Mouse (Mus musculus) limb, embryonic 14.5 days (tissue): ENCODE measurements around the gene Tmem91. TPM values are rescaled to one million over a fixed set of nuclear protein-coding genes. Genes with fewer than 3 reads are reported as not detected.

Experiments used
- ATAC-seq: fragments of 200-750 bp; cut with Nextera tagmentation; 2 replicates; pipeline ENCODE4 v1.8.0; 2017; ENCODE audit warnings: low read depth, moderate number of reproducible peaks, moderate TSS enrichment; ENCODE audit not compliant: low FRiP score
- DNase-seq: peaks from one replicate; pipeline ENCODE4 v3.0.0-alpha.2; 2015; ENCODE audit warnings: low spot score
- H3K27ac ChIP-seq: fragments of 300-500 bp; sonication (generic); replicated peaks from 2 replicates; pipeline ENCODE4 v1.5.1; 2014; ENCODE audit warnings: low read depth, mild to moderate bottlenecking, low read length, moderate library complexity, mixed read lengths
- H3K27me3 ChIP-seq: fragments of 300-500 bp; sonication (generic); 2 replicates; pipeline ENCODE4 v1.6.1; 2014; ENCODE audit warnings: low read length, mixed read lengths; ENCODE audit not compliant: control insufficient read depth, insufficient read depth
- H3K36me3 ChIP-seq: fragments of 300-500 bp; sonication (generic); 2 replicates; pipeline ENCODE4 v1.6.1; 2014; ENCODE audit warnings: mild to moderate bottlenecking, low read length, moderate library complexity, mixed read lengths; ENCODE audit not compliant: control insufficient read depth, insufficient read depth
- H3K4me1 ChIP-seq: fragments of 300-500 bp; sonication (generic); 2 replicates; pipeline ENCODE4 v1.6.1; 2014; ENCODE audit warnings: antibody characterized with exemption, low read length, mixed read lengths; ENCODE audit not compliant: control insufficient read depth, insufficient read depth
- H3K4me2 ChIP-seq: fragments of 300-500 bp; sonication (generic); replicated peaks from 2 replicates; pipeline ENCODE4 v1.6.1; 2014; ENCODE audit warnings: low read depth, mild to moderate bottlenecking, low read length, moderate library complexity; ENCODE audit not compliant: severe bottlenecking
- H3K4me3 ChIP-seq: fragments of 300-500 bp; sonication (generic); replicated peaks from 2 replicates; pipeline ENCODE4 v1.5.1; 2014; ENCODE audit warnings: low read length
- H3K9ac ChIP-seq: fragments of 300-500 bp; sonication (generic); 2 replicates; pipeline ENCODE4 v1.6.1; 2014; ENCODE audit warnings: mild to moderate bottlenecking, low read depth, low read length, moderate library complexity; ENCODE audit not compliant: severe bottlenecking
- H3K9me3 ChIP-seq: fragments of 300-500 bp; sonication (generic); 2 replicates; pipeline ENCODE4 v1.6.1; 2016; ENCODE audit warnings: low read length; ENCODE audit not compliant: control insufficient read depth
- POLR2A ChIP-seq: fragments of 200-500 bp; IDR thresholded peaks from 2 replicates; pipeline ENCODE4 v1.8.0; 2012; ENCODE audit warnings: inconsistent platforms, mild to moderate bottlenecking, moderate library complexity, borderline replicate concordance; ENCODE audit not compliant: insufficient read depth, insufficient read length; ENCODE audit errors: extremely low read depth
- WGBS: fragments of 180-500 bp; shearing (Covaris S2); extraction: QIAGEN DNeasy Blood & Tissue Kit; methylation state at CpG from one replicate; pipeline ENCODE4 v1.1.7; 2014; 5-methylcytosine and 5-hydroxymethylcytosine counted together
- polyA plus RNA-seq, 2 experiments: library from polyadenylated mRNA; depleted of rRNA in 1 of 2; stranded (reverse) in 1 of 2; unstranded in 1 of 2; fragments of >200 nt; fragmentation: Nextera tagmentation in 1 of 2; extraction: Ambion mirVana in 1 of 2; gene quantifications; 2 replicates each; pipeline versions ENCODE4 v1.2.1 to v1.2.3; 2012 to 2014

Tmem91 gene
- polyA plus RNA-seq, 2 experiments = 1.7 to 3.2 TPM

DNA sequence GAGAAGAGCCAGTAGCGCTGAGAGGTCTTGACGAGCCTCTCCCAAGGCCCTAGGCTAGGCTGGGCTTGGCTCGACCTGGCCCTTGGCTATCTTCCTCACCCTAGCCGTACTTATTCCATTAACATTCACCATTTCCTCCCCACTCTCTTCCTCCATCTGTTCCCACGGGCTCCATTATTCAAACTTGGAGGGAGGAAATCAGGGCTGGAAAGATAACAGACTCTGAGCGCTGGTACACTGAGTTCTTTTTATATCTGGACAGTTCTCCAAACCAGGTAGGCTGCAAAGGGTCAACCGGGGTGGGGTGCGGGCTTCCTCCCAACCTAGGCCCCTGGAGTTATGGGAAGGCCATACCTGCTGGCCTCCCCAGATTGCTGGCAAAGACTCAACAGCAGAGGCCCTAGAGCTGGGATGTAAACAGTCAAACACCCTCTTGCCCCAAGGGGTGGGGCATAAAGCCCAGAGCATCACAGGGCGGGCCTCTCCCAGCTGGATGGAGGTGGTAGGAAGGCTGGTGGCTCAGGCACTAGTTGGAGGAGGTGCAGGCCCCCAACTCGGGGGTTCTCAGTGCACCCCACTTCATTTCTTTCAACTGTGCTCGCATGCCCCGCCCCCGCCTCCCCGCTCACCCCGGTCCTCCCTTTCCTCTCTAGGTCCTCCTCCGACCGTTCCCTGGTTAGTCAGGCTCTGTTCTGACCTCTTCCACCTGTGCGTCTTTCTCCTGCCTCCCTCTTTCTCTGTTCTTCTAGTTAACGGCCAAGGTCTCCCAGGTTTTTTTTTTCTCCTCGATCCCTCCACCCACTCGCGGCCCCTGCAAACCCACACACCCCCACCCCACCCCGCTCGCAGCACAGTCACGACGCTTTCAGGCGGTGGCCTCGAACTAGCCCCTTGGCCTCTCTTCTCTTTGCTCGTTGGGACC, 48.2 kb downstream of the Tmem91 start, which contains the start of gene B3gnt8:
TSS of gene B3gnt8 (plus strand) at position 146 of the 922 bp plus-strand sequence.
- TF ChIP-seq POLR2A = no peak
- ATAC-seq (no peak), DNase-seq (no peak)
- Histone ChIP-seq H3K9me3 (no peaks in the 10 kb centered on the region), H3K36me3 (peaks cover 49% of the 10 kb centered on the region), H3K27ac (no peak within 1 kb of the TSS), H3K4me2 (peak within 1 kb of the TSS; percentile 65), H3K9ac (peak within 1 kb of the TSS; percentile 53), H3K4me3 (peak within 1 kb of the TSS; percentile 38), H3K4me1 (peaks cover 11% of the 10 kb centered on the region), H3K27me3 (no peaks in the 10 kb centered on the region)
- WGBS = 22% methylated on average over 24 of the region's 29 CpGs

DNA sequence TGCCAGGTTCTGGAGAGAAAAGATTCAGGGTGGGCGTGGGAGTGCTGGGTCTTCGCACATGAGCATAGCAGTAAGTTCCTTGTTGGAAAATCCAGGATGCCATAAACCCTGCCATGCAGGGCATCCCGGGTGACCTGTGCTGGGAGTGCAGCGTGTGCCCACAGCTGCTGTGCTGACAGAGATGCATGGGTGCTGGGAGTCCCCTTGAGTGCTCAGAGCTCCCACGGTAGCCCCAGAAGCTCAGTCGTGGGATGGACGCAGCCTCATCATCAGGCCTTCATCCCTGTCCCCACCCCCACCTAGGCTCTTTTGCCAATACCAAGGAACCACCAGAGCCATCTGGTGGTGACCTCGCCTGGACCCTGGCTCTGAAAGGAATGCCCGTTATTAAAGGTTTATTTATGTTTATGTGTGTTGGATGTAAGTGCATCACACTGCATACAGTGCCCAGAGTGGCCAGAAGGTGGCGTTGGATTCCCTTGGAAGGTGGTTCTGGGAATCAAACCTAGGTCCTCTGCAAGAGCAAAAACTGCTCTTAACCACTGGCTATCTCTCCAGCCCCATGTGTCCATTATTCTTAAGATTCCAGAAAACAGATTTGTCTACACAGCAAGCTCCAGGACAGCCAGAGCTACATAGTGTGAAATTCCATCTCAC, 49.2 kb downstream of the Tmem91 start:
- no peak for TF ChIP-seq POLR2A
- Histone ChIP-seq H3K9me3 (no peaks in the 10 kb centered on the region), H3K4me3 (no peak overlapping the region), H3K4me1 (peaks cover 11% of the 10 kb centered on the region), H3K4me2 (no peak overlapping the region), H3K9ac (no peak overlapping the region), H3K27ac (no peak overlapping the region), H3K36me3 (peaks cover 44% of the 10 kb centered on the region), H3K27me3 (no peaks in the 10 kb centered on the region)
- 75% methylated on average over 10 of the region's 10 CpGs for WGBS
- DNase-seq (no peak), ATAC-seq (no peak)

DNA sequence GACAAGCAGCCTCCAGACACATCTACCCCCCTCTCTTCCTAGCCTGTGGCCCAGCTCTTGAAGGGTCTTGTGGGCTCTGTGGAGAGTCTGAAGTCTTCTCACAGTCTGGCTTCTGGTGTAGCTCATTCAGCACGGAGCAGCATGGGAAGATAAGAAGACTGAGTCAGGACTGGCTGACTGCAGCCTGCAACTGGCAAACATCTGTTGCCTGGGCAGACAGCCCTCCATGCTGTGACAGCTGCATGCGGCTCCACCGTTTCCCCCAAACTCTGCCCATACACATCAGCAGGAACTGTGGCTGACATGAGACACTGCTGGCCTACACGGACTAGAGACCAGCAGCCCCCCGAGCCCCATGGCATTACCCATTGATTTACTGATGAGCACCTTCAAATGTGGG, 50.1 kb downstream of the Tmem91 start:
- Histone ChIP-seq H3K9ac (no peak overlapping the region), H3K27me3 (no peaks in the 10 kb centered on the region), H3K9me3 (no peaks in the 10 kb centered on the region), H3K4me2 (no peak overlapping the region), H3K4me1 (peaks cover 14% of the 10 kb centered on the region), H3K27ac (no peak overlapping the region), H3K36me3 (peaks cover 36% of the 10 kb centered on the region), H3K4me3 (no peak overlapping the region)
- DNase-seq (peak; percentile 15), ATAC-seq (peak; percentile 24; the same call in 1 of the 2 replicates)
- 72% methylated on average over 5 of the region's 5 CpGs for WGBS
- TF ChIP-seq POLR2A = no peak

DNA sequence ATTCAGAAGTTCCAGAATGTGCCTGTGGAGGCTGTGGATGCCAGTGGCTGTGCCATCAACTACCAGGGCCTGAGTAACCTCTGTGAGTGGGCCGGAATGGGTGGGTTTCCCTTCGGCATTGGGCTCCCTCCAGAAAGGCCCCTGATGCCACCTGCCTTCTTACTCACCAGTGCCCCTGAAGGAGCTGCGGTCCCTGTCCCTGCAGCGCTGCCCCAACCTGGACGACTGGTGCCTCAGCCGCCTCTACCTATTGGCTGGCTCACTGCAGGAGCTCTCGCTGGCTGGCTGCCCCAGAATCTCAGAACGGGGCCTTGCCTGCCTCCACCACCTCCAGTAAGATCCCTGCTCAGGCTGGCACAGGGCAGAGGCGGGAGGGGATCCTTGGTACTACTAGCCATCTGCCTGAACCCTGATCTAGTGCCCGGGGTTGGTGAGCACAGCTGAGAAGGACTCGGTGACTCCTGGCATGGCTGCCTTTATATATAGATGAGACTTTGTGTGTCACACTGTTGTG, 51.1 kb downstream of the Tmem91 start:
- H3K4me2 ChIP-seq = no peak overlapping the region
- TF ChIP-seq POLR2A = no peak
- ATAC-seq (no peak), DNase-seq (no peak)
- no peaks in the 10 kb centered on the region for H3K9me3 ChIP-seq
- H3K4me1 ChIP-seq = peaks cover 16% of the 10 kb centered on the region
- H3K9ac ChIP-seq = no peak overlapping the region
- WGBS = 91% methylated on average over 8 of the region's 11 CpGs
- H3K36me3 ChIP-seq = peaks cover 36% of the 10 kb centered on the region
- H3K27ac ChIP-seq = no peak overlapping the region
- H3K4me3 ChIP-seq = no peak overlapping the region
- H3K27me3 ChIP-seq = no peaks in the 10 kb centered on the region

DNA sequence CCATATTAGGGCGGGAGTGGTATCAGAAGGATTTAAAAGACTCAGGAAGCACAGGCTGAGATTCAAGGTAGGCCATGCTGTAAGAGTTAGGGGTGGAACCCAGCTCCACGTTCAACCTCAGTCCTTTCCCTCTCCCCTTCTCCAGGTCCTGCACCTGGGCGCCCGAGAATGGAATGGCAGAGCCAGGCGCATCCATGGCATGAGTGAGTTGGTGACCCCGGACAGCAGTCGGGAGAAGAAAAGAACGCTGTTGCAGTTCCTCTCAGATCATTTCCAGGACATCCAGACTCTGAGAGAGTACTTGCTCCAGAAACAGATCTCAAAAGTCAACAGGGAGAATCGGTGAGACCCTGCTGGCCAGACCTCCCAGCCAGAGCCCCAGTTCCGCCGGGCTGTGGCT, 54.2 kb downstream of the Tmem91 start:
- H3K9me3 ChIP-seq = no peaks in the 10 kb centered on the region
- 90% methylated on average over 11 of the region's 11 CpGs for WGBS
- H3K4me2 ChIP-seq = no peak overlapping the region
- DNase-seq (no peak), ATAC-seq (no peak)
- H3K27ac ChIP-seq = no peak overlapping the region
- H3K36me3 ChIP-seq = peaks cover 36% of the 10 kb centered on the region
- no peak overlapping the region for H3K9ac ChIP-seq
- H3K4me1 ChIP-seq = 0 out of 2 replicates have a peak, but pooled peaks cover 5% of the 10 kb centered on the region
- TF ChIP-seq POLR2A = no peak
- no peak overlapping the region for H3K4me3 ChIP-seq
- H3K27me3 ChIP-seq = no peaks in the 10 kb centered on the region
